Mouse (Mus musculus): ENCODE results near the gene Sfxn5.

The Sfxn5 gene

GRCm38 (mm10) chr6:85290869-85291824 is 42.1 kb downstream of the Sfxn5 start:
- peak; percentile 51 for DNase-seq (ENCODE audit: low read depth, low spot score)

DNA sequence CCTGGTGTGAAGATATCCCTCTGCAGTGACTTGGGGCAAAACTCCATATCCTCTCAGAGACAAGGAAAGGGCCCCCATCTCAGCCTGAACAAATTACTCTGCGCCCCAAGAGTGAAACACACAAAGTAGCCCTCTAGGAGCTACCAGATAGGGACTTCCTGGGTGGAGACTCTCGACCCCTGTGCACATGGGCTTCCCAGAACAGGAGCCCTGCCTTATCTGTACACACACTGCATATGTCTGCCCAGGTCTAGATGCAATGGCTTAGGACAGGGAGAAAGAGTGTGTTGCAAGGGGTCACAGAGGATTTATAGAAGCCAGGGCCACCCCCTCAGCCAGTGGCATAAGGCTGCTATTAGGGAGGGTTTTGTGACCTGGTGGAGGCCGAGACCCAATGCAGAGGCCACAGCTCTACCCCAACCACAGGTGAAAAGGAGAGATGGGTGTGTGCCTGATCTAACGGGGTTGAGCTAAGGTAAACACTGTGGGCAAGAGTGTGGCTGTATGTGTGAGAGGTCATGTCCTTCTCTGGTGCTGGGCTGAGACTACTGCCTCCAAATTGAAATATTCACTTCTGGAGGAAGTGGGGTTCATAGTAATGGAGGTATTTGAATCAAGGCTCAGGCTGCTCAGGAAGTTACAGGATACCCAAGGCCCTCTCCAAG is 44.9 kb downstream of the Sfxn5 start:
- no peak for DNase-seq (ENCODE audit: low read depth, low spot score)

DNA sequence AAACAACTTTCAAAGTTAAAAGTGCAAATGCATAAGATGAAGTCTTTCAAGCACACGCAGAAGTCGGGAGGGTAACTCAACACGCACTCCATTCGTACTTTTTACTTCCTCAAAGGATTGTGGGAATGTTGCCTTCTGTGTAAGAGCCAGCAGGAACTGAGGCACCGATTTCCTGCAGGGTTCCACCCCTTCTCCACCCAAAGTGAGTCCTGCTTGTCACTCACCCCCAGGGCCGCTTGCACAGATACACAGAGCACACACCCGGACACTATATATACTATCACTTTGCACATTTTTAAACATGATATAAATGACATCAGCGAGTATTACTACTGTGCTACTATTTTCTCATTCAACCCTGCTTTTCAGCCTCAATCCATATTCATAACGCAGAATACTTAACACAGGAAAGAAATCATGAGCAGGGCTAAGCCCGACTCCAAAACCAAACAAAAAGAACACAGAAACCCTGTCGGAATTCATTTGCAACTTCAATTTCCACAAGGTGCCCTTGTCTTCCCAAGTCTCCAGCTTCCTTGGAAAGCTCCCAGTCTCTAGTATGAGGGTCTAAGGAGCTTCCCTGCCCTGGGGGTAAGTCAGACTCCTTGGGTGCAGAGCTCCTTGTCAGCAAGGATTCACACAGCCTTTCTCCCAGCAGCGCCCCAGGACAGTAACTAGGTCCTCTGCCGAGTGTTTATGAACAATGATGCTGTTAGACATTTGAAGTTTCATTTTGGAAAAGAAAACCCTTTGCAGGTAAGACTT is 46.8 kb downstream of the Sfxn5 start:
- DNase-seq (ENCODE audit: low read depth, low spot score), result peak; percentile 90

GRCm38 (mm10) chr6:85280871-85281270 is 52.4 kb downstream of the Sfxn5 start:
- DNase-seq (ENCODE audit: low read depth, low spot score), result no peak

DNA sequence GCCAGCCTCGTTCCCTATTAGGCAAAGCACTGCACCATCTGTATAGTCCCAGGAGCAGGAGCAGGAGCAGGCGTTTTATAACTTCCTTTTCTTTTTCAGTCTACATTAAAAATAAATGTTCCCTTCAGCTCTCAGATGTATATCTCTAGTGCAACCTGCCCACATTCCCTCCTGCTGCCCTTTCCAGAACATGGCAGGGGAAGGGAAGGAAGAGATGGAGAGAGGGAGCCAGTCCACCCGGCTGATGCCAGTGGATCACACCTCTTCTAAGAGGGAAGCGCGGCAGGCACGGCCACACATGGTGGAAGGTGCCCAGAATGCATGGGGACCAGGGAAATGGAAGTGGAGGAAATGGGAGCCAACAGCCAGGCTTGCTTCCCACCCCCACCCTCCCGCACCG is 56.7 kb downstream of the Sfxn5 start:
- DNase-seq (ENCODE audit: low read depth, low spot score), result no peak

- DNase-seq (ENCODE audit: low read depth, low spot score), result no peak
Observed at GRCm38 (mm10) chr6:85272436-85272835, 60.8 kb downstream of the Sfxn5 start.

DNA sequence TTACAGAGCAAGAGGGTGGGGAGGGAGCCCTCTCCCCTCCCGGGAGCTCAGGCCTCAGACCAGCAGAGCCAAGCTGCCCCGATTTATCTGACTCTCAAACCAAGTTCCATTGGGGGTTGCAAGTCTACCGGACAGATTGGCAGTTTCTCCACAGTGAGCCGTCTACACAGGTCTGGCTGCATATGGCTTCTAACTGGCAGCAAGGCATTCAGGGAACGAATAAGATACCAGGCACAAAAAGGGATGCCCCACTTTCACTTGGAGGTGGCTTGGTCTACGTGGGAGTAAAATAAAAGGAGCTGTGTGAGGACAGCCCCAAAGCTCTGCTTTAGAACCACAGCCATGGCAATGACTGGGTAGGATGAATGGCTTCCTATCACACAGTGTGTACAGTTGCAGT is 67.2 kb downstream of the Sfxn5 start:
- no peak for DNase-seq (ENCODE audit: low read depth, low spot score)

GRCm38 (mm10) chr6:85264982-85265518 is 68.2 kb downstream of the Sfxn5 start:
- no peak for DNase-seq (ENCODE audit: low read depth, low spot score)

GRCm38 (mm10) chr6:85262865-85263515 is 70.2 kb downstream of the Sfxn5 start:
- DNase-seq (ENCODE audit: low read depth, low spot score), result peak; percentile 81

GRCm38 (mm10) chr6:85259094-85259630 is 74.1 kb downstream of the Sfxn5 start:
- no peak for DNase-seq (ENCODE audit: low read depth, low spot score)

GRCm38 (mm10) chr6:85255578-85255977 is 77.6 kb downstream of the Sfxn5 start:
- DNase-seq (ENCODE audit: low read depth, low spot score), result peak; percentile 69

DNA sequence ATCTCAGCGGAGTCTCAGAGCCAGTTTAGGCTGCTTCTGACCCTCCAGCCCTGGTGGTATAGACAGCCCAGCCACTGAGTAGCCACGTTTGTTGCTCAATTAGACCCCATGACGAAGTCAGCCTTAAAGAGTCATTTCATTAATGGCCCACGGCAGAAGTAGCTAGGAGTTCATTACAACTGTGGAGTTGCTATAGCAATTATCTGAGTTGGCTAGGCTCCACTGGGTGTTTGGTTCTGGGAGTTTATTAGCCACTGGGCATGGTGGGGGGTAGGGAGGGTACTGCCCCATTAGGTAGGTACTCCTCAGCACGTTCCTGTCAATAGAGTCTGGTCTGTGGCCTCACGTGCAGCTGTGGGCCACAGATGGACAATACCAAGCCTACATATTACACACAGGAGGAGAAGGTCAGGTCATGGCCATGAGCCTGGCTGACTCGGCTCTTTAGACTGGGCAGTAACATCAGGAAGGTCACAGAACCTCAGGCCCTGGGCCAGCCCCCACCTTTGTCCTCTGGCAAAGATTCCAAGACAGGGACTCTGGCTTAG is 79.2 kb downstream of the Sfxn5 start:
- no peak for DNase-seq (ENCODE audit: low read depth, low spot score)

- DNase-seq (ENCODE audit: low read depth, low spot score), result peak; percentile 55
Observed at GRCm38 (mm10) chr6:85253275-85253674, 79.9 kb downstream of the Sfxn5 start.

- DNase-seq (ENCODE audit: low read depth, low spot score), result no peak
Observed at GRCm38 (mm10) chr6:85252251-85253058, 80.8 kb downstream of the Sfxn5 start.

DNA sequence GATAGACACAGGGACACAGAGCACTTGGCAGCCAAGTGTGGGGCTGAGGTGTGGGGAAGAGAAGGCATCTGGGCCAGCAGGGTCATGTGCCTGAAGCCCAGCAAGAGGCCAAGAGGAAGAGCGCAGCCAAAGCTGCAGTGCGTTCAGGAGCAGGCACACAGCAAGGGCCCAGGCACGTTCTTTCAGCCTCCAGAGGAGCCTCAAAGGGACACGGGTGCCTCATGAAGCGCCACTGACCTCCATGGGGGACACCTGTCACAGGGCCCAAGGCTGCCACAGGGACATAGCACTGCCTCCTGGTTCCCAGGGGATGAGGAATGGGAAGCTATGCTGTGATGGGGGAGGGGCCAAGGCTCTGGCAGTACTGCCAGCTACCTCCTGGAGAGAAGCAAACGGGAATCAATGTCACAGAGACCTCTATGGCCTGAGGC is 82.4 kb downstream of the Sfxn5 start:
- peak; percentile 74 for DNase-seq (ENCODE audit: low read depth, low spot score)

- DNase-seq (ENCODE audit: low read depth, low spot score), result no peak
Observed at GRCm38 (mm10) chr6:85249821-85250220, 83.4 kb downstream of the Sfxn5 start.

DNA sequence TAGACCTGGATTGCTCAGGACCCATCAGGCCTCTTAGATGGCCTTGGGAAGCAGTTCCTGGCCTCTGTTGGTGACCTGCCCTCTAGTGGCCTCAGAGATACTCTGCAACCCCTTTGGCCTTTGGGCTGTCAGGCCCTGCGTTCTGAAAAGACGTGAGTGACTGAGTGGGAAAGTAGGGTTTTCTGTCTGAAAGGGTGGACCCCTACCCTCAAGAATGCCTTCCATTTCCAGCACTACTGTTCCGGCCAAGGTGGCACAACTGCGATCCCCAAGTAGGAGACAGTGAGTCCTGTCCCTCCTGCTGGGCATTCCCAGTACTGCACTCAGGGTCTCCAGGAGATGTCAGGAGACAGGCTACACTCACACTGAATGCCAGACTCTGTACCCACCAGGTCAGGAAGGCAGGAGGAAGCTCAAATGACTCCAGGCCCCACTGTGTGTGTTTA is 94.2 kb downstream of the Sfxn5 start:
- peak; percentile 80 for DNase-seq (ENCODE audit: low read depth, low spot score)

- DNase-seq (ENCODE audit: low read depth, low spot score), result no peak
Observed at GRCm38 (mm10) chr6:85237595-85238337, 95.5 kb downstream of the Sfxn5 start.

DNA sequence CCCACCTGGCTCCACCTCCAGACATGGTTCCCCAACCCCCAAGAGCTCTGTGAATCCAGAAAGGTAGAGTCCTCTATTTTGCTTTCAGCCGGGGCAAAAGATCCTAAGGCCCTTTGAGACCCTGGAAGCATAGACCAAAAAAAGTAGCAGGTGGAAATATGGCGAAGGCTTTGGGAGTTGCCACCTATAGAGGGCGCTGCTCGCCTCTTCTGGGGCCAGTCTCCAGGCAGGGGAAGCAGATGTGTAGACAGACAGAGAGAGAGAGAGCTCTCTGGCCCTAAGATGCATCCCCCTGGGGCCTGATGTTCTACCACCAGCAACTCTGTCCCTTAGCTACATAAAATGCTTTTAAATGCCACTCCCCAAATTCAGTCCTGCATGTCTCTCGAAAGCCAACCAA is 96.2 kb downstream of the Sfxn5 start:
- peak; percentile 62 for DNase-seq (ENCODE audit: low read depth, low spot score)
